Mouse (Mus musculus): ENCODE measurements around the gene Akr1e1. TPM values are rescaled to one million over a fixed set of nuclear protein-coding genes. Genes with fewer than 3 reads are reported as not detected.

The Akr1e1 gene
- polyA plus RNA-seq, 1 experiment: 11.4 TPM

GRCm38 (mm10) chr13:4576921-4577320 lies 32.1 kb downstream of the Akr1e1 start:
- Histone ChIP-seq H3K4me3 (no peak overlapping the region), H3K36me3 (ENCODE audit: control insufficient read depth, insufficient read depth) (no peaks in the 10 kb centered on the region), H3ac (ENCODE audit: control insufficient read depth, insufficient read length) (no peak overlapping the region), H3K4me2 (ENCODE audit: low read depth) (no peak overlapping the region), H3K27me3 (ENCODE audit: control insufficient read depth, insufficient read depth, insufficient read length) (no peaks in the 10 kb centered on the region), H3K79me2 (ENCODE audit: control insufficient read depth, insufficient read depth) (no peaks in the 10 kb centered on the region)
- no peak for TF ChIP-seq MYOD1 (IDR thresholded peaks at IDR 0.05; ENCODE audit: control insufficient read depth in 1 of 3, insufficient read length in 2 of 3, low read depth in 2 of 3)
- no peak for TF ChIP-seq TCF3 (IDR thresholded peaks at IDR 0.05; ENCODE audit: insufficient read length, low read depth)
- TF ChIP-seq SRF (IDR thresholded peaks at IDR 0.05; ENCODE audit: control insufficient read depth, insufficient read length, low read depth): no peak
- TF ChIP-seq MYOG (IDR thresholded peaks at IDR 0.05; ENCODE audit: control insufficient read depth in 1 of 3, insufficient read depth in 1 of 3, insufficient read length in 2 of 3, low read depth in 2 of 3): no peak
- TF ChIP-seq E2F4 (IDR thresholded peaks at IDR 0.05; ENCODE audit: insufficient read depth): no peak
- no peak for TF ChIP-seq USF1 (IDR thresholded peaks at IDR 0.05; ENCODE audit: low read depth)
- no peak for TF ChIP-seq CEBPB (IDR thresholded peaks at IDR 0.05; ENCODE audit: insufficient read depth, poor library complexity, severe bottlenecking)
- TF ChIP-seq TCF12 (IDR thresholded peaks at IDR 0.05; ENCODE audit: insufficient read depth, poor library complexity, severe bottlenecking): no peak
- TF ChIP-seq REST (IDR thresholded peaks at IDR 0.05; ENCODE audit: insufficient read depth, insufficient read length): no peak
- TF ChIP-seq POLR2A (IDR thresholded peaks at IDR 0.05; ENCODE audit: insufficient read length, low read depth): no peak

GRCm38 (mm10) chr13:4573871-4574270 lies 35.1 kb downstream of the Akr1e1 start, which contains the start of gene Akr1c21:
Akr1c21 (plus strand) TSS chr13:4574075.
- TF ChIP-seq REST (IDR thresholded peaks at IDR 0.05; ENCODE audit: insufficient read depth, insufficient read length) (no peak), TCF3 (IDR thresholded peaks at IDR 0.05; ENCODE audit: insufficient read length, low read depth) (no peak), E2F4 (IDR thresholded peaks at IDR 0.05; ENCODE audit: insufficient read depth) (no peak), MYOG (IDR thresholded peaks at IDR 0.05; ENCODE audit: control insufficient read depth in 1 of 3, insufficient read depth in 1 of 3, insufficient read length in 2 of 3, low read depth in 2 of 3) (no peak), SRF (IDR thresholded peaks at IDR 0.05; ENCODE audit: control insufficient read depth, insufficient read length, low read depth) (no peak), MYOD1 (IDR thresholded peaks at IDR 0.05; ENCODE audit: control insufficient read depth in 1 of 3, insufficient read length in 2 of 3, low read depth in 2 of 3) (no peak), TCF12 (IDR thresholded peaks at IDR 0.05; ENCODE audit: insufficient read depth, poor library complexity, severe bottlenecking) (no peak), USF1 (IDR thresholded peaks at IDR 0.05; ENCODE audit: low read depth) (no peak), CEBPB (IDR thresholded peaks at IDR 0.05; ENCODE audit: insufficient read depth, poor library complexity, severe bottlenecking) (no peak), MAX (IDR thresholded peaks at IDR 0.05; ENCODE audit: low read depth) (no peak), POLR2AphosphoS2 (IDR thresholded peaks at IDR 0.05; ENCODE audit: insufficient read length, low read depth) (no peak), POLR2A (IDR thresholded peaks at IDR 0.05; ENCODE audit: insufficient read length, low read depth) (no peak)
- Histone ChIP-seq H3ac (ENCODE audit: control insufficient read depth, insufficient read length) (no peak within 1 kb of the TSS), H3K4me2 (ENCODE audit: low read depth) (no peak within 1 kb of the TSS), H3K4me3 (no peak within 1 kb of the TSS), H3K36me3 (ENCODE audit: control insufficient read depth, insufficient read depth) (no peaks in the 10 kb centered on the region), H3K79me2 (ENCODE audit: control insufficient read depth, insufficient read depth) (no peaks in the 10 kb centered on the region), H3K27me3 (ENCODE audit: control insufficient read depth, insufficient read depth, insufficient read length) (no peaks in the 10 kb centered on the region)

- H3K36me3 ChIP-seq (ENCODE audit: control insufficient read depth, insufficient read depth): no peaks in the 10 kb centered on the region
- no peak overlapping the region for H3K4me2 ChIP-seq (ENCODE audit: low read depth)
- TF ChIP-seq REST (IDR thresholded peaks at IDR 0.05; ENCODE audit: insufficient read depth, insufficient read length): no peak
- TF ChIP-seq POLR2AphosphoS2 (IDR thresholded peaks at IDR 0.05; ENCODE audit: insufficient read length, low read depth): no peak
- TF ChIP-seq MYOG (IDR thresholded peaks at IDR 0.05; ENCODE audit: control insufficient read depth in 1 of 3, insufficient read depth in 1 of 3, insufficient read length in 2 of 3, low read depth in 2 of 3): no peak
- no peak overlapping the region for H3ac ChIP-seq (ENCODE audit: control insufficient read depth, insufficient read length)
- H3K79me2 ChIP-seq (ENCODE audit: control insufficient read depth, insufficient read depth): no peaks in the 10 kb centered on the region
- no peaks in the 10 kb centered on the region for H3K27me3 ChIP-seq (ENCODE audit: control insufficient read depth, insufficient read depth, insufficient read length)
- H3K4me3 ChIP-seq: no peak overlapping the region
These were observed 43.0 kb downstream of the Akr1e1 start for GRCm38 (mm10) chr13:4565996-4566395.

- no peak overlapping the region for H3K4me3 ChIP-seq
- no peak overlapping the region for H3ac ChIP-seq (ENCODE audit: control insufficient read depth, insufficient read length)
- no peaks in the 10 kb centered on the region for H3K79me2 ChIP-seq (ENCODE audit: control insufficient read depth, insufficient read depth)
- H3K27me3 ChIP-seq (ENCODE audit: control insufficient read depth, insufficient read depth, insufficient read length): no peaks in the 10 kb centered on the region
- TF ChIP-seq E2F4 (IDR thresholded peaks at IDR 0.05; ENCODE audit: insufficient read depth) (no peak), REST (IDR thresholded peaks at IDR 0.05; ENCODE audit: insufficient read depth, insufficient read length) (no peak), MYOD1 (IDR thresholded peaks at IDR 0.05; ENCODE audit: control insufficient read depth in 1 of 3, insufficient read length in 2 of 3, low read depth in 2 of 3) (no peak), TCF3 (IDR thresholded peaks at IDR 0.05; ENCODE audit: insufficient read length, low read depth) (no peak), POLR2AphosphoS2 (IDR thresholded peaks at IDR 0.05; ENCODE audit: insufficient read length, low read depth) (no peak), MAX (IDR thresholded peaks at IDR 0.05; ENCODE audit: low read depth) (no peak), MYOG (IDR thresholded peaks at IDR 0.05; ENCODE audit: control insufficient read depth in 1 of 3, insufficient read depth in 1 of 3, insufficient read length in 2 of 3, low read depth in 2 of 3) (no peak), SRF (IDR thresholded peaks at IDR 0.05; ENCODE audit: control insufficient read depth, insufficient read length, low read depth) (no peak), USF1 (IDR thresholded peaks at IDR 0.05; ENCODE audit: low read depth) (no peak), CEBPB (IDR thresholded peaks at IDR 0.05; ENCODE audit: insufficient read depth, poor library complexity, severe bottlenecking) (no peak), POLR2A (IDR thresholded peaks at IDR 0.05; ENCODE audit: insufficient read length, low read depth) (no peak), TCF12 (IDR thresholded peaks at IDR 0.05; ENCODE audit: insufficient read depth, poor library complexity, severe bottlenecking) (no peak)
- no peak overlapping the region for H3K4me2 ChIP-seq (ENCODE audit: low read depth)
- H3K36me3 ChIP-seq (ENCODE audit: control insufficient read depth, insufficient read depth): no peaks in the 10 kb centered on the region
These were observed 48.5 kb downstream of the Akr1e1 start for GRCm38 (mm10) chr13:4560500-4560899.

GRCm38 (mm10) chr13:4559143-4559542 lies 49.8 kb downstream of the Akr1e1 start:
- Histone ChIP-seq H3K79me2 (ENCODE audit: control insufficient read depth, insufficient read depth) (no peaks in the 10 kb centered on the region), H3K36me3 (ENCODE audit: control insufficient read depth, insufficient read depth) (no peaks in the 10 kb centered on the region), H3ac (ENCODE audit: control insufficient read depth, insufficient read length) (no peak overlapping the region), H3K4me2 (ENCODE audit: low read depth) (no peak overlapping the region), H3K4me3 (no peak overlapping the region), H3K27me3 (ENCODE audit: control insufficient read depth, insufficient read depth, insufficient read length) (no peaks in the 10 kb centered on the region)
- TF ChIP-seq POLR2AphosphoS2 (IDR thresholded peaks at IDR 0.05; ENCODE audit: insufficient read length, low read depth) (no peak), MYOD1 (IDR thresholded peaks at IDR 0.05; ENCODE audit: control insufficient read depth in 1 of 3, insufficient read length in 2 of 3, low read depth in 2 of 3) (no peak), SRF (IDR thresholded peaks at IDR 0.05; ENCODE audit: control insufficient read depth, insufficient read length, low read depth) (no peak), USF1 (IDR thresholded peaks at IDR 0.05; ENCODE audit: low read depth) (no peak), TCF3 (IDR thresholded peaks at IDR 0.05; ENCODE audit: insufficient read length, low read depth) (no peak), E2F4 (IDR thresholded peaks at IDR 0.05; ENCODE audit: insufficient read depth) (no peak), CEBPB (IDR thresholded peaks at IDR 0.05; ENCODE audit: insufficient read depth, poor library complexity, severe bottlenecking) (no peak), MAX (IDR thresholded peaks at IDR 0.05; ENCODE audit: low read depth) (no peak), REST (IDR thresholded peaks at IDR 0.05; ENCODE audit: insufficient read depth, insufficient read length) (no peak), MYOG (IDR thresholded peaks at IDR 0.05; ENCODE audit: control insufficient read depth in 1 of 3, insufficient read depth in 1 of 3, insufficient read length in 2 of 3, low read depth in 2 of 3) (no peak), TCF12 (IDR thresholded peaks at IDR 0.05; ENCODE audit: insufficient read depth, poor library complexity, severe bottlenecking) (no peak), POLR2A (IDR thresholded peaks at IDR 0.05; ENCODE audit: insufficient read length, low read depth) (no peak)
